Mouse (Mus musculus): ENCODE results near the gene Cpm.

GRCm38 (mm10) chr10:117626840-117627615 lies 2.3 kb upstream of the Cpm start:
- TF ChIP-seq POLR2A (IDR thresholded peaks at IDR 0.05; ENCODE audit: insufficient read length, low read depth) = no peak
- no peak for TF ChIP-seq REST (IDR thresholded peaks at IDR 0.05; ENCODE audit: insufficient read depth, insufficient read length)
- no peak for TF ChIP-seq POLR2AphosphoS2 (IDR thresholded peaks at IDR 0.05; ENCODE audit: insufficient read length, low read depth)
- no peak for TF ChIP-seq MAX (IDR thresholded peaks at IDR 0.05; ENCODE audit: low read depth)
- no peak for TF ChIP-seq CEBPB (IDR thresholded peaks at IDR 0.05; ENCODE audit: insufficient read depth, poor library complexity, severe bottlenecking)
